Mouse (Mus musculus) heart, adult 8-10 months (tissue): ENCODE results near the gene Samd4b. TPM values are rescaled to one million over a fixed set of nuclear protein-coding genes. Genes with fewer than 3 reads are reported as not detected.
A peak's percentile ranks its signal among the peaks of the same experiment; 100 is the strongest.

ENCODE experiments used
- DNase-seq: peaks from one replicate; pipeline ENCODE4 v3.0.0; 2022; ENCODE audit warnings: low spot score
- total RNA-seq, 4 experiments: library from RNA; stranded (reverse); gene quantifications; 2 replicates each; pipeline ENCODE4 v1.2.4; 2022

The Samd4b gene
- total RNA-seq, 4 experiments from 2014 or later, result 19.4 to 23.4 (median 21.5) TPM

GRCm38 (mm10) chr7:28378769-28379651 is 218.9 kb downstream of the Samd4b start:
- DNase-seq, result peak; percentile 96

GRCm38 (mm10) chr7:28378066-28378690 is 219.8 kb downstream of the Samd4b start:
- DNase-seq, result peak; percentile 65

- DNase-seq, result peak; percentile 46
Measured at GRCm38 (mm10) chr7:28377190-28378065, 220.5 kb downstream of the Samd4b start.

GRCm38 (mm10) chr7:28376011-28376771 is 221.8 kb downstream of the Samd4b start:
- DNase-seq, result peak; percentile 92

GRCm38 (mm10) chr7:28375176-28375921 is 222.6 kb downstream of the Samd4b start:
- peak; percentile 92 for DNase-seq

- DNase-seq, result no peak
Measured at GRCm38 (mm10) chr7:28374647-28375046, 223.3 kb downstream of the Samd4b start.

- DNase-seq, result no peak
Measured at GRCm38 (mm10) chr7:28373891-28374495, 224.0 kb downstream of the Samd4b start.

- peak; percentile 91 for DNase-seq
Measured at GRCm38 (mm10) chr7:28373131-28373581, 224.8 kb downstream of the Samd4b start.

- DNase-seq, result peak; percentile 99
Measured at GRCm38 (mm10) chr7:28372251-28373108, 225.5 kb downstream of the Samd4b start, which contains the start of gene Plekhg2. TSS of gene Plekhg2 (minus strand) at chr7:28372599.

- peak; percentile 76 for DNase-seq
Measured at GRCm38 (mm10) chr7:28371514-28371989, 226.4 kb downstream of the Samd4b start.

GRCm38 (mm10) chr7:28370977-28371513 is 226.9 kb downstream of the Samd4b start:
- no peak for DNase-seq

GRCm38 (mm10) chr7:28370051-28370450 is 227.9 kb downstream of the Samd4b start:
- no peak for DNase-seq

GRCm38 (mm10) chr7:28368276-28368920 is 229.5 kb downstream of the Samd4b start:
- no peak for DNase-seq

GRCm38 (mm10) chr7:28367663-28368275 is 230.2 kb downstream of the Samd4b start:
- no peak for DNase-seq

GRCm38 (mm10) chr7:28362441-28363060 is 235.4 kb downstream of the Samd4b start:
- DNase-seq, result no peak

GRCm38 (mm10) chr7:28361647-28362341 is 236.2 kb downstream of the Samd4b start:
- DNase-seq, result no peak
